Mouse (Mus musculus): ENCODE measurements around the gene Scd3.

- no peak for TF ChIP-seq CTCF (IDR thresholded peaks at IDR 0.05; ENCODE audit: borderline replicate concordance, extremely low read depth, insufficient read depth, insufficient read length)
- no peak for TF ChIP-seq POLR2A (IDR thresholded peaks at IDR 0.05; ENCODE audit: borderline replicate concordance, extremely low read depth, insufficient read depth, insufficient read length, poor library complexity, severe bottlenecking)
Observed at GRCm38 (mm10) chr19:44277931-44278330, 74.9 kb downstream of the Scd3 start.
